In the genomic region with DNA sequence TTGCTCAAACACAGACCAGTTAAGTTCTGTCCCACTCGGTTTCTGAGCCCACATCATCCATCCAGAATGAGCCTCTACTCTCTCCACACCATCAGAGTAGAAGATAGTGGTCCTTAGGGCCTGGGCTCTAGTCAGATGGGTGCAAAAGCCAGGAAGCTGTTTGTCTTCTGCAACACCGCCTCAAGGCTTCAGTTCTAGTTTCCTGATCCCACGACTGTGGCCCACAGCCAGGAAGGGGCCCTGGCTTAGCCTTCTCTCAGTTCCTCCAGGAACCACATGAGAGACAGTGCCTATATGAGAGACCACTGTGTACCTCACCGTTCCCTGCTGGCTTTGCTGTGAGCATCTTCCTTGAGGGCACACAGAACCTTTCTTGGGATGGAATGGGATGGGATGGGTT, we compare ENCODE assay signal across 21 mouse cellular contexts. TPM values are rescaled to one million over a fixed set of nuclear protein-coding genes. Genes with fewer than 3 reads are reported as not detected.
A peak's percentile ranks its signal among the peaks of the same experiment; 100 is the strongest.
DNase-seq lines count a peak whose midpoint lies in the region; TF ChIP-seq lines count a peak whose summit lies in the region.
"Had no signal": no experiment of that assay in that cellular context is flagged by ENCODE, and none has a peak within 500 bp of the region (broad histone marks: within the 10 kb centered on the region; RNA-seq: fewer than 3 reads in every experiment).

No protein-coding gene starts in this region.

- H3K9me3 ChIP-seq in megakaryocyte, embryonic 14.5 days, result no peaks in the 10 kb centered on the region
- H3K9me3 ChIP-seq: forebrain, embryonic 13.5 days; limb, embryonic 12.5 days; neural tube, embryonic 13.5 days had no signal

- no peak overlapping the region for H3K4me3 ChIP-seq in bone marrow macrophage, adult 2 months (ENCODE audit: insufficient read depth, low read length)
- H3K4me3 ChIP-seq in megakaryocyte, embryonic 14.5 days (replicated peaks), result peak overlapping the region; percentile 62
- H3K4me3 ChIP-seq: forebrain, embryonic 13.5 days; limb, embryonic 12.5 days; myocyte; neural tube, embryonic 13.5 days had no signal

- no peak for TF ChIP-seq CTCF in bone marrow macrophage, adult 2 months (IDR thresholded peaks at IDR 0.05; ENCODE audit: low read depth, low read length)

- TF ChIP-seq POLR2A in bone marrow macrophage, adult 2 months (IDR thresholded peaks at IDR 0.05; ENCODE audit: borderline replicate concordance, low read depth, low read length), result no peak

- no peaks in the 10 kb centered on the region for H3K27me3 ChIP-seq in megakaryocyte, embryonic 14.5 days (replicated peaks)
- H3K27me3 ChIP-seq: forebrain, embryonic 13.5 days; limb, embryonic 12.5 days; neural tube, embryonic 13.5 days had no signal

- peak overlapping the region; percentile 66 for H3K27ac ChIP-seq in bone marrow macrophage, adult 2 months (ENCODE audit: insufficient read depth, low read depth, low read length)
- H3K27ac ChIP-seq: forebrain, embryonic 13.5 days; limb, embryonic 12.5 days; macrophage; neural tube, embryonic 13.5 days had no signal

- H3K36me3 ChIP-seq in megakaryocyte, embryonic 14.5 days (replicated peaks; ENCODE audit: low read length), result no peaks in the 10 kb centered on the region
- H3K36me3 ChIP-seq: limb, embryonic 12.5 days; neural tube, embryonic 13.5 days had no signal

- DNase-seq in adrenal gland, postnatal 14 days, result peak; percentile 7
- DNase-seq in adrenal gland, adult 2 months, result no peak
- peak; percentile 20 to 28 for DNase-seq in lung, postnatal 4 days
- no peak for DNase-seq in lung, postnatal 25 days (ENCODE audit: low spot score)
- no peak for DNase-seq in MN1 (ENCODE audit: low spot score)
- DNase-seq in neural tube, embryonic 10.5 days (ENCODE audit: extremely low spot score, low spot score), result no peak
- DNase-seq: adrenal gland, postnatal 10 days; cerebellum, adult 11-12 months; cerebellum, adult 9-11 months; gastrocnemius, postnatal 36 days; kidney, adult 9 months; kidney, postnatal 14 days; layer of hippocampus, adult 9-11 months; liver, postnatal 0 days had no signal

- peaks cover 23% of the 10 kb centered on the region for H3K4me1 ChIP-seq in bone marrow macrophage, adult 2 months (ENCODE audit: control insufficient read depth, insufficient read depth, low read length)
- H3K4me1 ChIP-seq in megakaryocyte, embryonic 14.5 days, result peaks cover 25% of the 10 kb centered on the region
- H3K4me1 ChIP-seq: forebrain, embryonic 13.5 days; limb, embryonic 12.5 days; neural tube, embryonic 13.5 days had no signal

RNA-seq across cellular contexts. Expression of a gene that starts 22.3 kb away (rescaled TPM):
- total RNA-seq in adrenal gland, postnatal 14 days (2021), result 128 and 132 TPM in 2 replicates
- 100 to 1,000 TPM; 129 to 174 TPM for total RNA-seq in adrenal gland, adult 2 months (2021)
- polyA plus RNA-seq in adrenal gland, adult 2 months (2012; rRNA removed), result 314 and 322 TPM in 2 replicates
- polyA plus RNA-seq in bone marrow macrophage, adult 2 months (2012; ENCODE audit: insufficient read depth, insufficient read length, missing spikeins), result 68.9 and 83.9 TPM in 2 replicates
- 224 and 243 TPM in 2 replicates for polyA plus RNA-seq in megakaryocyte, embryonic 14.5 days (2012; ENCODE audit: insufficient read depth, low replicate concordance)

Comparison
In these comparisons a context has a peak if more than half of its experiments do, and no peak if none do; other contexts are left out.
1. DNase-seq: peak in adrenal gland, postnatal 14 days (single experiment) and lung, postnatal 4 days (2 of 2); none in adrenal gland, adult 2 months (single experiment), lung, postnatal 25 days (single experiment), MN1 (single experiment) and neural tube, embryonic 10.5 days (single experiment).